Mouse (Mus musculus) ES-E14 (cell line): ENCODE measurements around the gene Ephx1.

Experiments
- HCFC1 ChIP-seq: IDR thresholded peaks from 2 replicates; pipeline ENCODE4 v1.6.1; 2012; ENCODE audit warnings: low read length, inconsistent platforms, borderline replicate concordance; ENCODE audit not compliant: insufficient read depth
- ZC3H11A ChIP-seq: IDR thresholded peaks from 2 replicates; pipeline ENCODE4 v1.6.1; 2012; ENCODE audit warnings: low read depth, mild to moderate bottlenecking, inconsistent platforms, low read length, borderline replicate concordance

DNA sequence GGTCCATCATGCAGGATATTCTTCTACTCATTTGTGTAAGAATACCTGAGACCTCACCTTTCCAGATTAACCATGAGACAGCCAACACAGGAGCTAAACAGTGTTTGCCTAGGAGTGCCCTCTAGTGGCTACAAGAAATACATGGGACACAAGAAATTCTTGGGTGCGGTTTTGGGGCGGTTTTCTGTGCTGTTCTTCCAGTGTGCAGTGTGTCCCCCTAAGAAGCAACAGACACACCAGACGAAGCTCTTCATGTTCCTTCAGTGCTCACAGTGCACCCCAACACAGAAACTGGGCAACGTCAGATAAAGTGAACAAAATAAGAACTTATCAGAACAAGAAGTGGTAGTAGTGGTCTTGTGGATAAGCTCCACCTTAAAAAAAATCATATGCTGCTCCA is 18.9 kb upstream of the Ephx1 start:
- TF ChIP-seq ZC3H11A (no peak), HCFC1 (no peak)
